Mouse (Mus musculus): Measurements from ENCODE around the gene Fubp3.
"Not testable (repeated sequence)": the region's sequence is repeated elsewhere in the genome, so short reads cannot be mapped to it uniquely, and the experiment has no call there.

Gene Fubp3

GRCm38 (mm10) chr2:31572051-31572914 lies at the start of gene Fubp3:
Gene Fubp3 (plus strand): TSS chr2:31572651.
- peak; percentile 60 to 73 for DNase-seq (ENCODE audit: low spot score in 2 of 2)

- no peak for DNase-seq (ENCODE audit: low spot score in 2 of 2)
Observed at GRCm38 (mm10) chr2:31524641-31525040, 47.8 kb upstream of the Fubp3 start.

DNA sequence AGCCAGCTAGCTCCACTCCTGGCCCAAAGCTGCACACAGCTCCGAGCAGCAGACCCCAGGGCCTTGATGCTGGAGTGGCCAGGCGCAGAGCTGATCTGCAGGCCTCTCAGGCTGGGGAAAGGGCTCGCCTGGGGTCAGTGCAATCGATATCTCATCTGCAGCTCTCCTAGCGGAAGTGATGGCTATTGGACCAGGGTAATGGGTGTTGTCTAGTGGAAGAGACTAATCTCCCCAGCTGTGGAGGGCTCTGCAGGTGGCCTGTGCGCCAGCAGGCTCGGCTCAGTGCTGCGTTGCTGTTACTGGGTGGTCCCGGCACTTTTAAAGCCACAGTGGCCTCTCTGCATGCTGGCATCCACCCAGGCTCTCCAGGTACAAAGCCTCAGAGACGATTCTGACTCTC lies 46.7 kb upstream of the Fubp3 start:
- no peak for DNase-seq (ENCODE audit: low spot score in 2 of 2)

- DNase-seq (ENCODE audit: low spot score in 2 of 2): no peak
Observed at GRCm38 (mm10) chr2:31530201-31530600, 42.2 kb upstream of the Fubp3 start.

- DNase-seq (ENCODE audit: low spot score in 2 of 2): no peak
Observed at GRCm38 (mm10) chr2:31537054-31537453, 35.4 kb upstream of the Fubp3 start.

- DNase-seq (ENCODE audit: low spot score in 2 of 2): no peak
Observed at GRCm38 (mm10) chr2:31538745-31539144, 33.7 kb upstream of the Fubp3 start.

DNA sequence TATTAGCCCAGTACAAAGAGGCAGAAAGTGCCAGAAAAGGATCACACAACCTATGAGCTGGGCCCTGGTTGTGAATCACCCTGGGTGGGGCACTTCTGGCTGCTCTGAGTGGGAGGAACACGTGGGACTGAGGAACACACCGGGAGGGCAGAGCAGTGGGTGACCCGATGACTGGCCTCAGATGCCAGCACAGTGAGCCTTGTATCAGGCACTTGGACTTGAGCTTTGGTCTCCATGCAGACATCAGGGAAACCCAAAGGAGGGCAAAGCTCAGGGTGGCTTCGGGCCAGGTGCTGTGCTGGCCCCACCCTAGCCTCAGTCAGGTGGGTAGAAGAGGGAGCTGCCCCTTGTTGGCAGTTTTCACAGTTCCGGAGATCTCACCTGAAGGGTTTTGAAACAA lies 30.9 kb upstream of the Fubp3 start:
- no peak for DNase-seq (ENCODE audit: low spot score in 2 of 2)

DNA sequence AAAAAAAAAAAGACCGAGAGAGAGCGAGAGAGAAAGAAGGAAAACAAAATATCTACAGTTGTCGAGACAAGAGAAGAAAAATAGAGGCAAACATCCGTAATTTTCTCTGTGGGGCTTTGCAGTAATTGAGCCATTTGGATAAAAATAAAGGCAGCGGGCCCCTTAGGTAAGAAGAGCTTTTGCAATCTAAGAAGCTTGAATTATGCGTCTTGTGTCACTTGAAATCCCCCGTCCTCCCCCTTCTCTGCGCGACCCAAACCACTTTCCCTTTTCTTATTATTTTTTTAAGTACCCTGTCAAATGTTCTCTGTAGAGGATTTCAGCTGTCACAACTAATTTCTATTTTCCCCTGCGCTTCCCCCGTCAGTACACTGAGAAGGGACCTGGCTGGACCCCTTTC lies 24.7 kb upstream of the Fubp3 start:
- no peak for DNase-seq (ENCODE audit: low spot score in 2 of 2)

DNA sequence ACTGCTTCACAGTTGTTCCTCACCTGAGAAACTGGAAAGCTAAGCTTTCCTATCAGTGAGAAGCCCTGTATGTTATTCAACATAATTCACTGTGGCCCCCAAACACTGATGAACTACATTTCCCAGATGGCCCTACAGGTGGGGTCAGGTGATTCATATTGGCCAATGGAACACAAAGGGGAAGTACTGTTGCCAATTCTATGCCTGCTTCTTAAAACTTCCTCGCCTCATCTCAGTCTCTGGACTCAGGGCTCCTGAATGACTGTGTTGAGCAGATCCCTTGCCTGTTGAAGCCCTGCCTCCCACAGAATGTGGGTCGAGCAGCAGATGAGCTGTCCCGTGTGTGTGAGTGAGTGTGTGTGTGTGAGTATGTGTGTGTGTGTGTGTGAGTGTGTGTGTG lies 21.9 kb upstream of the Fubp3 start:
- DNase-seq (ENCODE audit: low spot score in 2 of 2): no peak

- not testable (repeated sequence) for DNase-seq (ENCODE audit: low spot score in 2 of 2)
Observed at GRCm38 (mm10) chr2:31551351-31551750, 21.1 kb upstream of the Fubp3 start.

- no peak for DNase-seq (ENCODE audit: low spot score in 2 of 2)
Observed at GRCm38 (mm10) chr2:31551971-31552370, 20.5 kb upstream of the Fubp3 start.

DNA sequence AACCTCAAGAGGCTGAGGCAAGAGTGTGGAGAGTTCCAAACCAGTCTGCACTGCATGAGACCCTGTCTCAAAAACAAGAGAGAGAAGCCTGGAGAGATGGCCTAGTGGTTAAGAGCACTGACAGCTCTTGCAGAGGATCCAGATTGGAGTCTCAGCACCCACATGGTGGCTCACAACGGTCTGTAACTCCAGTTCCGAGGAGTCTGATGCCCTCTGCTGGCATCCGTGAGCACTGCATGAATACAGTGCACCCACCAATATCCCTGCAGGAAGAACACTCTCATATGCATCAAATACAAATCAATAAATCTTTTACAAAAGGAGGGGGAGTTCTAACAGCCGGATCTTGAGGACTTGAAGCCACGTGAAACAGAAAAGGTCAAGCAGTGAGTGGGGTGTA lies 17.8 kb upstream of the Fubp3 start:
- DNase-seq (ENCODE audit: low spot score in 2 of 2): no peak

- DNase-seq (ENCODE audit: low spot score in 2 of 2): peak in 1 of 2 experiments; percentile 52
Observed at GRCm38 (mm10) chr2:31572915-31573635, 624 bp downstream of the Fubp3 start.

DNA sequence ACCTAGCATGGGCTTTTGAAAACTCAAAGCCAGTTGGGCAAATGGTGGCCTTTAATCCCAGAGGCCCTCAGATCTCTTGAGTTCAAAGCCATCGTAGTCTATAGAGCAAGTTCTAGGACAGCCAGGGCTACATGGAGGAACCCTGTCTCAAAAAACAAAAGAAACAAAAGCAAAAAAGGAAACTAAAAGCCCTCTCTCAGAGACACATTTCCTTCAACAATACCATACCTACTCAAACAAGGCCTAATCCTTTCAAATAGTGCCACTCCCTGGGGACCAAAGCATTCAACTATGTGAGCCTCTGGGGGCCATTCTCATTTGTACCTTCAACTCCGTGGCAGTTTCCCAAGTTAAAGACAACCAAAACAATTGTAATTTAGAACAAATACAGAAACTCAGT lies 9.2 kb downstream of the Fubp3 start:
- no peak for DNase-seq (ENCODE audit: low spot score in 2 of 2)

GRCm38 (mm10) chr2:31591799-31592484 lies 19.5 kb downstream of the Fubp3 start:
- no peak for DNase-seq (ENCODE audit: low spot score in 2 of 2)

DNA sequence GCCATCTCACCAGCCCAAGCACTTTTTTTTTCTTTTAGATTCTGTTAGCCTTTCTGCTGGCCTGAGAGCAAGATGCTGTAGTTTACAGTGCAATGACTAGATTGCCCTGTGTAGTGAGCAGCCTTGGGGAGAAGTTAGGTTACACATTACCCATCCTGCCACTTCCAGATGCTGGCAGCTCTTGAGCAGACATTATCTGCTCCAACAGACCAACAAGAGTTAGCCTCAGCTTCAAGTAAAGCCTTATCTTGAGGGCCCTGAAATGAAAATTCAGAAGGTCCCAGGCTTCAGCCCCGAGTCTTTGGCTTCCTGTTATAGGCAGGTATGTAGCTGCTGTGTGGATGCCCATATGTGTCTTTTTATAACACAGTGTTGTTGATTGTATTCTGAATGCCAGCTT lies 35.1 kb downstream of the Fubp3 start:
- no peak for DNase-seq (ENCODE audit: low spot score in 2 of 2)

- no peak for DNase-seq (ENCODE audit: low spot score in 2 of 2)
Observed at GRCm38 (mm10) chr2:31609859-31610261, 37.4 kb downstream of the Fubp3 start.

DNA sequence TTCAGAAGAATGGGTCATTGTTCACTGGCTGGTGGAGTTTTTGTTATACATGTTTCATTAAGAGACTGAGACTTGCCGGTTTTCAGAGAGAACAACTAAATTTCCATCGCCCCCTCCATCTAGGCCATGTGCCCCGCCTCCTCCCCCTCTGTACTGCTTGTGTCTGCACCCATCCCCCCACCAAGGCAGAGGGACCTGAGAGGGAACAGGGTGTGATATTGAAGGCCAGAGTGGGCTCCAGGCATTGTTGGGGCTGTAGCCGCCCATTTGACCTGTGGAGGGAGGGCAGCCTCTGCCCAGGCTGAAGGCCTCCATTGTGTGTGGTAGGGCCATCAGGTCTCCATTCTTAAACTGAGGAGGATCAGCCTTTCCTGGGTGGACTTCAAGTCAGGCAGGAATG lies 38.5 kb downstream of the Fubp3 start:
- DNase-seq (ENCODE audit: low spot score in 2 of 2): no peak

GRCm38 (mm10) chr2:31611400-31611799 lies 38.9 kb downstream of the Fubp3 start:
- DNase-seq (ENCODE audit: low spot score in 2 of 2): no peak

DNA sequence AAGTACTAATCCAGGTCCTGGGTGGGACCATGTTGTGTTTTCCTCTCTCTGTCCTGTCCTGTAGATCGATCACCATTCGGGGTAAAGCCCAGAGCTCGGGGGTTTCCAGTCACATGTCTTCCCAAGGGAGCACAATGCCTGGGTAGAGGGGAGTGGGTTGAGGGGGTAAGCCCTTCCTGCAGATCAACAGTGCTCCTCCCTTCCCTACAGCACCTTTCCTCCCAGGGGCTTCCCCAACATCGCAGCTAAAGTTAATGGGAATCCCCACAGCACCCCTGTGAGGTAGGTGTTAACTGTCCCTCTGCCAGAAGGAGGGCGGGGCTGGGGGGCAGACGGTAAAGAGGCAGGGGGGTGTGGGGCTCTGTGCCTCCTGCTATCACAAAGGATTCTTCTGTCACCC lies 40.2 kb downstream of the Fubp3 start:
- no peak for DNase-seq (ENCODE audit: low spot score in 2 of 2)

DNA sequence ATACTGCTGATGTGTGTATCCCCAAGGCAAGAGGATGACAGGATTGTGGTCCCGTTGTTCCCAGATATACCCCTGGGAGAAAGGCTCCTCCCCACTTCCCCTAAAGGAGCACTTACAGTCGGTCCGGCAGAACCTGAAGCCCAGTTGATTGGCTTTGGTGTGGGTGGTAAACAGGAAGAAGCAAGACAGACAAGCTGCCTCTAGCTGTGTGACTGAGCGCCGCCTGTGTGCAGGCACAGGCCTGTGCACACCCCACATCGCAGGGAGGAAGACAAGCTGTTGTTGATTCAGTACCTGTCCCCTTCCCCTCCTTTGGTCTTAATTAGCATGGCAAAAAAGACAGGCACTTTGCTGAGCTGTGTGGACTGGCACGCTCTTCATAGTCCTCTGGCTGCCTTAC lies 41.3 kb downstream of the Fubp3 start:
- DNase-seq (ENCODE audit: low spot score in 2 of 2): no peak

GRCm38 (mm10) chr2:31618484-31619161 lies 46.2 kb downstream of the Fubp3 start:
- DNase-seq (ENCODE audit: low spot score in 2 of 2): no peak
